Mouse (Mus musculus): ENCODE measurements at regions not wholly inside any gene's neighbourhood (a gene's known extent, or its start where the extent isn't known, plus 50 kb on each side); places are given as distances from the start of the nearest gene placed in this dataset.

DNA sequence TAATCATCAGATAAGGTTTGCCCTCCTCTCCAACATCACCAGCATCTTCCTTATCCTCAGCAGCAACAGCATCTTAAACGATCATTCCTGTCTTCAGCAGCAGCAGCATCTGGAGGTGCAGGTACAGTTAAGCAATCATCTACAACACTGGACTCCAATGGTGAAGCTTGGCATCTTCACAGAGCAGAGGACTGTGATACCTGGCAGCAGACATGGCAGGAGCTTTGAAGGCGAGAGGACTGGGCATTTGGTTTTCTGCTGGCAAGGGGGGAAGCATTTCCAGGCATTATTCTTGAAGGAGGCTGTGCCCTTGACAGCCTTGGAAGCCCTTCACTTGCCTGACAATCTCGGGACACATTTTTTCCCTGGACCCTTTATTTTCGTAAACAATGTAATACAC lies 235.3 kb downstream of the Sp3 start:
- Histone ChIP-seq H3K36me3 (ENCODE audit: control insufficient read depth, insufficient read depth, low read length) (no peaks in the 10 kb centered on the region), H3K27me3 (ENCODE audit: control insufficient read depth, insufficient read depth, low read length) (no peaks in the 10 kb centered on the region), H3K4me3 (ENCODE audit: low read depth, low read length) (no peak overlapping the region), H3K4me1 (ENCODE audit: control insufficient read depth, insufficient read depth, insufficient read length, low read length) (peaks cover 13% of the 10 kb centered on the region), H3K27ac (ENCODE audit: insufficient read depth, low read depth, low read length) (no peak overlapping the region)
- WGBS: 75% methylated on average over 4 of the region's 4 CpGs
- TF ChIP-seq POLR2A (IDR thresholded peaks at IDR 0.05; ENCODE audit: low read depth, low read length) (no peak), CTCF (IDR thresholded peaks at IDR 0.05; ENCODE audit: extremely low read depth, insufficient read length, insufficient replicate concordance, low read depth, low read length) (no peak)

GRCm38 (mm10) chr2:72746476-72747215 lies 233.6 kb downstream of the Sp3 start:
- no peak overlapping the region for H3K4me3 ChIP-seq (ENCODE audit: low read depth, low read length)
- WGBS: 94% methylated on average over 16 of the region's 16 CpGs
- H3K36me3 ChIP-seq (ENCODE audit: control insufficient read depth, insufficient read depth, low read length): no peaks in the 10 kb centered on the region
- no peak overlapping the region for H3K27ac ChIP-seq (ENCODE audit: insufficient read depth, low read depth, low read length)
- H3K4me1 ChIP-seq (ENCODE audit: control insufficient read depth, insufficient read depth, insufficient read length, low read length): peaks cover 5% of the 10 kb centered on the region; the same call in 1 of the 2 replicates
- TF ChIP-seq CTCF (IDR thresholded peaks at IDR 0.05; ENCODE audit: extremely low read depth, insufficient read length, insufficient replicate concordance, low read depth, low read length): no peak
- TF ChIP-seq POLR2A (IDR thresholded peaks at IDR 0.05; ENCODE audit: low read depth, low read length): no peak
- no peaks in the 10 kb centered on the region for H3K27me3 ChIP-seq (ENCODE audit: control insufficient read depth, insufficient read depth, low read length)

- TF ChIP-seq POLR2A (IDR thresholded peaks at IDR 0.05; ENCODE audit: low read depth, low read length) (no peak), CTCF (IDR thresholded peaks at IDR 0.05; ENCODE audit: extremely low read depth, insufficient read length, insufficient replicate concordance, low read depth, low read length) (no peak)
- no peaks in the 10 kb centered on the region for H3K27me3 ChIP-seq (ENCODE audit: control insufficient read depth, insufficient read depth, low read length)
- H3K27ac ChIP-seq (ENCODE audit: insufficient read depth, low read depth, low read length): no peak overlapping the region
- H3K36me3 ChIP-seq (ENCODE audit: control insufficient read depth, insufficient read depth, low read length): no peaks in the 10 kb centered on the region
- 86% methylated on average over 5 of the region's 5 CpGs for WGBS
- H3K4me1 ChIP-seq (ENCODE audit: control insufficient read depth, insufficient read depth, insufficient read length, low read length): peaks cover 7% of the 10 kb centered on the region; the same call in 1 of the 2 replicates
- H3K4me3 ChIP-seq (ENCODE audit: low read depth, low read length): no peak overlapping the region
These were observed 232.9 kb downstream of the Sp3 start for GRCm38 (mm10) chr2:72747299-72747698.

- 100% methylated on average over 1 of the region's 1 CpGs for WGBS
- TF ChIP-seq POLR2A (IDR thresholded peaks at IDR 0.05; ENCODE audit: low read depth, low read length): no peak
- TF ChIP-seq CTCF (IDR thresholded peaks at IDR 0.05; ENCODE audit: extremely low read depth, insufficient read length, insufficient replicate concordance, low read depth, low read length): no peak
- Histone ChIP-seq H3K36me3 (ENCODE audit: control insufficient read depth, insufficient read depth, low read length) (no peaks in the 10 kb centered on the region), H3K4me3 (ENCODE audit: low read depth, low read length) (no peak overlapping the region), H3K27me3 (ENCODE audit: control insufficient read depth, insufficient read depth, low read length) (no peaks in the 10 kb centered on the region), H3K4me1 (ENCODE audit: control insufficient read depth, insufficient read depth, insufficient read length, low read length) (peaks cover 11% of the 10 kb centered on the region; the same call in 1 of the 2 replicates), H3K27ac (ENCODE audit: insufficient read depth, low read depth, low read length) (no peak overlapping the region)
These were observed 230.8 kb downstream of the Sp3 start for GRCm38 (mm10) chr2:72749495-72749894.

- H3K27me3 ChIP-seq (ENCODE audit: control insufficient read depth, insufficient read depth, low read length): no peaks in the 10 kb centered on the region
- no peak overlapping the region for H3K4me3 ChIP-seq (ENCODE audit: low read depth, low read length)
- H3K4me1 ChIP-seq (ENCODE audit: control insufficient read depth, insufficient read depth, insufficient read length, low read length): peaks cover 22% of the 10 kb centered on the region
- H3K36me3 ChIP-seq (ENCODE audit: control insufficient read depth, insufficient read depth, low read length): no peaks in the 10 kb centered on the region
- 8% methylated on average over 1 of the region's 1 CpGs for WGBS
- no peak overlapping the region for H3K27ac ChIP-seq (ENCODE audit: insufficient read depth, low read depth, low read length)
- no peak for TF ChIP-seq CTCF (IDR thresholded peaks at IDR 0.05; ENCODE audit: extremely low read depth, insufficient read length, insufficient replicate concordance, low read depth, low read length)
- TF ChIP-seq POLR2A (IDR thresholded peaks at IDR 0.05; ENCODE audit: low read depth, low read length): no peak
These were observed 228.8 kb downstream of the Sp3 start for GRCm38 (mm10) chr2:72751441-72751840.

- H3K4me3 ChIP-seq (ENCODE audit: low read depth, low read length): no peak overlapping the region
- H3K36me3 ChIP-seq (ENCODE audit: control insufficient read depth, insufficient read depth, low read length): no peaks in the 10 kb centered on the region
- TF ChIP-seq POLR2A (IDR thresholded peaks at IDR 0.05; ENCODE audit: low read depth, low read length) (no peak), CTCF (IDR thresholded peaks at IDR 0.05; ENCODE audit: extremely low read depth, insufficient read length, insufficient replicate concordance, low read depth, low read length) (no peak)
- WGBS: 16% methylated on average over 4 of the region's 4 CpGs
- H3K4me1 ChIP-seq (ENCODE audit: control insufficient read depth, insufficient read depth, insufficient read length, low read length): peaks cover 22% of the 10 kb centered on the region
- H3K27ac ChIP-seq (ENCODE audit: insufficient read depth, low read depth, low read length): peak overlapping the region; percentile 78
- H3K27me3 ChIP-seq (ENCODE audit: control insufficient read depth, insufficient read depth, low read length): no peaks in the 10 kb centered on the region
These were observed 227.5 kb downstream of the Sp3 start for GRCm38 (mm10) chr2:72752624-72753176.

Measured in small intestine, adult 2 months (tissue).